In the genomic region with DNA sequence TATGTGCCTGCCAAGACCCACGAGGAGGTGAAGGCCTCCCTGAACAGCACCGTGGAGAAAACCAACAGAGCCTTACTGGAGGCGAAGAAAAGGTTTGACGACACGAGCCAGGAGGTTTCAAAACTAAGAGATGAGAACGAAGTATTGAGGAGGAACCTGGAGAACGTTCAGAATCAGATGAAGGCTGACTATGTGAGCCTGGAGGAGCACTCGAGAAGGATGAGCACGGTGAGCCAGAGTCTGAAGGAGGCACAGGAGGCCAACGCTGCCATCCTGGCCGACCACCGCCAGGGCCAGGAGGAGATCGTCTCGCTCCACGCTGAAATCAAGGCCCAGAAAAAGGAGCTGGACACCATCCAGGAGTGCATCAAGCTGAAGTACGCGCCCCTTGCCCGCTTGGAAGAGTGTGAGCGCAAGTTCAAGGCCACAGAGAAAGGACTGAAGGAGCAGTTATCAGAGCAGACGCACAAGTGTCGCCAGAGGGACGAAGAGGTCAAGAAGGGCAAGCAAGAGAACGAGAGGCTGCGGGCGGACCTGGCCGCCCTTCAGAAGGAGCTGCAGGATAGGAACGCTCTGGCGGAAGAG, we compare ENCODE assay signal across 15 mouse cellular contexts.
"Had no signal": no experiment of that assay in that cellular context is flagged by ENCODE, and none has a peak within 500 bp of the region (broad histone marks: within the 10 kb centered on the region; RNA-seq: fewer than 3 reads in every experiment).

No protein-coding gene starts in this region.

- H3K9me3 ChIP-seq: limb, embryonic 15.5 days; liver, embryonic 12.5 days; midbrain, embryonic 10.5 days; stomach, embryonic 15.5 days had no signal

- H3K4me2 ChIP-seq: limb, embryonic 15.5 days; liver, embryonic 12.5 days; lung, embryonic 14.5 days; stomach, embryonic 15.5 days had no signal

- H3K27me3 ChIP-seq: limb, embryonic 15.5 days; liver, embryonic 12.5 days; stomach, embryonic 15.5 days had no signal

- DNase-seq: kidney, adult 9 months; kidney, postnatal 10 days; kidney, postnatal 4 days; lung, embryonic 14.5 days; lung, postnatal 10 days; midbrain, embryonic 14.5 days; retina, postnatal 1 day; right cerebral cortex, postnatal 14 days; thymus, postnatal 4 days had no signal

- H3K4me3 ChIP-seq: layer of hippocampus, adult 2 months; limb, embryonic 15.5 days; liver, embryonic 12.5 days; midbrain, embryonic 10.5 days; myocyte; stomach, embryonic 15.5 days had no signal

- H3K9ac ChIP-seq: limb, embryonic 15.5 days; liver, embryonic 12.5 days; lung, embryonic 14.5 days; stomach, embryonic 15.5 days had no signal

- H3K27ac ChIP-seq: layer of hippocampus, adult 2 months; limb, embryonic 15.5 days; liver, embryonic 12.5 days; stomach, embryonic 15.5 days had no signal

- H3K4me1 ChIP-seq: limb, embryonic 15.5 days; liver, embryonic 12.5 days; stomach, embryonic 15.5 days had no signal

- ATAC-seq: liver, embryonic 12.5 days had no signal
